Mouse (Mus musculus) liver, embryonic 14.5 days (tissue): ENCODE results near the gene Atp6v1b1. TPM values are rescaled to one million over a fixed set of nuclear protein-coding genes. Genes with fewer than 3 reads are reported as not detected.

Experiments
- ATAC-seq: fragments of 200-750 bp; cut with Nextera tagmentation; 2 replicates; pipeline ENCODE4 v1.8.0; 2017; ENCODE audit warnings: moderate number of reproducible peaks, mild to moderate bottlenecking, moderate library complexity; ENCODE audit not compliant: insufficient read depth
- DNase-seq, 3 experiments: peaks; one replicate each; pipeline ENCODE4 v3.0.0-alpha.2; 2012 to 2013; ENCODE audit warnings: low read depth in 3 of 3, low spot score in 3 of 3
- H3K27ac ChIP-seq: fragments of 300-500 bp; sonication (generic); 2 replicates; pipeline ENCODE4 v1.5.1; 2014; ENCODE audit warnings: moderate library complexity, mild to moderate bottlenecking, control low read depth, inconsistent platforms
- H3K27me3 ChIP-seq: fragments of 300-500 bp; sonication (generic); 2 replicates; pipeline ENCODE4 v1.6.1; 2014; ENCODE audit warnings: mild to moderate bottlenecking, low read length, moderate library complexity; ENCODE audit not compliant: control insufficient read depth, insufficient read depth
- H3K36me3 ChIP-seq: fragments of 300-500 bp; sonication (generic); replicated peaks from 2 replicates; pipeline ENCODE4 v1.6.1; 2014; ENCODE audit warnings: low read depth; ENCODE audit not compliant: control insufficient read depth, insufficient read depth
- H3K4me1 ChIP-seq, 2 experiments: fragments of 200-500 bp in 1 of 2; fragments of 300-500 bp in 1 of 2; sonication (generic) in 1 of 2; replicated peaks; 2 replicates each; pipeline ENCODE4 v1.6.1; 2012 to 2014; ENCODE audit warnings: antibody characterized with exemption in 1 of 2, inconsistent platforms in 1 of 2, low read length in 1 of 2; ENCODE audit not compliant: control insufficient read depth in 2 of 2, insufficient read depth in 2 of 2
- H3K4me2 ChIP-seq: fragments of 300-500 bp; sonication (generic); 2 replicates; pipeline ENCODE4 v1.6.1; 2014; ENCODE audit warnings: low read depth, mild to moderate bottlenecking, control low read depth, moderate library complexity
- H3K4me3 ChIP-seq, 2 experiments: fragments of 200-500 bp in 1 of 2; fragments of 300-500 bp in 1 of 2; sonication (generic) in 1 of 2; 2 replicates each; pipeline ENCODE4 v1.5.1; 2012 to 2014; ENCODE audit warnings: low read depth in 2 of 2, low read length in 2 of 2, mild to moderate bottlenecking in 2 of 2, control low read depth in 1 of 2, inconsistent platforms in 1 of 2, moderate library complexity in 1 of 2; ENCODE audit not compliant: insufficient read depth in 1 of 2
- H3K9ac ChIP-seq: fragments of 300-500 bp; sonication (generic); replicated peaks from 2 replicates; pipeline ENCODE4 v1.6.1; 2014; ENCODE audit warnings: mild to moderate bottlenecking, control low read depth, moderate library complexity
- H3K9me3 ChIP-seq: fragments of 300-500 bp; sonication (generic); 2 replicates; pipeline ENCODE4 v1.6.1; 2016; ENCODE audit warnings: low read length, mixed read lengths; ENCODE audit not compliant: control insufficient read depth
- CTCF ChIP-seq: IDR thresholded peaks from 2 replicates; pipeline ENCODE4 v1.5.1; 2016; ENCODE audit warnings: antibody characterized with exemption, low read depth, control low read depth
- EP300 ChIP-seq: IDR thresholded peaks from 2 replicates; pipeline ENCODE4 v1.6.1; 2016; ENCODE audit warnings: antibody characterized with exemption, low read depth
- WGBS: fragments of 180-500 bp; shearing (Covaris S2); extraction: QIAGEN DNeasy Blood & Tissue Kit; methylation state at CpG from one replicate; pipeline ENCODE4 v1.1.7; 2014; ENCODE audit not compliant: insufficient replicate concordance; 5-methylcytosine and 5-hydroxymethylcytosine counted together
- polyA plus RNA-seq, 2 experiments: library from polyadenylated mRNA; depleted of rRNA in 1 of 2; stranded (reverse) in 1 of 2; unstranded in 1 of 2; fragments of >200 nt; fragmentation: Nextera tagmentation in 1 of 2; extraction: Ambion mirVana in 1 of 2; gene quantifications; 2 replicates each; pipeline versions ENCODE4 v1.2.1 to v1.2.3; 2012 to 2014

The Atp6v1b1 gene
- polyA plus RNA-seq, 2 experiments, result 0.02 TPM; not detected in 1

GRCm38 (mm10) chr6:83774781-83775563 lies 32.2 kb downstream of the Atp6v1b1 start:
- DNase-seq (peak in 1 of 3 experiments; percentile 20), ATAC-seq (peak; percentile 54)
- peak overlapping the region; percentile 68 to 78 for H3K4me3 ChIP-seq
- WGBS, result 1% methylated on average over 14 of the region's 14 CpGs
- peak overlapping the region; percentile 78 for H3K27ac ChIP-seq
- no peaks in the 10 kb centered on the region; the same call in 1 of the 2 replicates for H3K36me3 ChIP-seq
- H3K9me3 ChIP-seq, result no peaks in the 10 kb centered on the region
- TF ChIP-seq EP300, result no peak
- TF ChIP-seq CTCF, result no peak
- H3K9ac ChIP-seq, result peak overlapping the region; percentile 85
- peak overlapping the region; percentile 73 for H3K4me2 ChIP-seq
- no peaks in the 10 kb centered on the region for H3K27me3 ChIP-seq
- peaks cover 0 to 8% of the 10 kb centered on the region in 2 experiments; a peak in 2 of 4 replicates for H3K4me1 ChIP-seq

GRCm38 (mm10) chr6:83775638-83776293 lies 33.0 kb downstream of the Atp6v1b1 start, which contains the start of gene Tex261:
Gene Tex261, minus strand, starts transcription at chr6:83775813.
- DNase-seq (peak; percentile 66 to 77 (median 68)), ATAC-seq (peak; percentile 92)

GRCm38 (mm10) chr6:83778306-83778705 lies 35.5 kb downstream of the Atp6v1b1 start:
- Histone ChIP-seq H3K9me3 (no peaks in the 10 kb centered on the region), H3K4me1 (peaks cover 0 to 8% of the 10 kb centered on the region in 2 experiments; a peak in 2 of 4 replicates), H3K36me3 (no peaks in the 10 kb centered on the region; the same call in 1 of the 2 replicates), H3K4me2 (no peak overlapping the region), H3K9ac (no peak overlapping the region), H3K4me3 (no peak overlapping the region), H3K27ac (no peak overlapping the region), H3K27me3 (no peaks in the 10 kb centered on the region)
- no peak for TF ChIP-seq CTCF
- no peak for TF ChIP-seq EP300
- DNase-seq, result no peak
- no peak for ATAC-seq
- 79% methylated on average over 7 of the region's 7 CpGs for WGBS

More at GRCm38 (mm10) chr6:83775638-83776293, 33.0 kb downstream of the Atp6v1b1 start, which contains the start of gene Tex261:
- peak within 1 kb of the TSS; percentile 73 for H3K4me2 ChIP-seq
- H3K27ac ChIP-seq, result peak within 1 kb of the TSS; percentile 78
- no peaks in the 10 kb centered on the region for H3K9me3 ChIP-seq
- H3K36me3 ChIP-seq, result no peaks in the 10 kb centered on the region; the same call in 1 of the 2 replicates
- peak within 1 kb of the TSS; percentile 85 for H3K9ac ChIP-seq
- no peaks in the 10 kb centered on the region for H3K27me3 ChIP-seq
- H3K4me3 ChIP-seq, result peak within 1 kb of the TSS; percentile 68 to 78
- H3K4me1 ChIP-seq, result peaks cover 0 to 8% of the 10 kb centered on the region in 2 experiments; a peak in 2 of 4 replicates
- WGBS, result under 1% methylated on average over 45 of the region's 45 CpGs
- TF ChIP-seq EP300 (no peak), CTCF (peak; percentile 85)

- DNase-seq, result peak in 2 of 3 experiments; percentile 37 to 41
- H3K9ac ChIP-seq, result no peak overlapping the region
- TF ChIP-seq EP300 (no peak), CTCF (peak; percentile 90)
Measured at GRCm38 (mm10) chr6:83779026-83779425, 36.2 kb downstream of the Atp6v1b1 start.

GRCm38 (mm10) chr6:83786426-83786825 lies 43.6 kb downstream of the Atp6v1b1 start:
- Histone ChIP-seq H3K9me3 (no peaks in the 10 kb centered on the region), H3K9ac (no peak overlapping the region), H3K4me3 (no peak overlapping the region), H3K36me3 (no peaks in the 10 kb centered on the region), H3K4me2 (no peak overlapping the region), H3K27me3 (no peaks in the 10 kb centered on the region), H3K27ac (no peak overlapping the region), H3K4me1 (peaks cover 0 to 1% of the 10 kb centered on the region in 2 experiments; a peak in 1 of 4 replicates)
- 49% methylated on average over 3 of the region's 3 CpGs for WGBS
- TF ChIP-seq CTCF, result no peak
- TF ChIP-seq EP300, result no peak
- DNase-seq (no peak), ATAC-seq (no peak)

More at GRCm38 (mm10) chr6:83779026-83779425, 36.2 kb downstream of the Atp6v1b1 start:
- Histone ChIP-seq H3K4me3 (no peak overlapping the region), H3K4me1 (peaks cover 0 to 7% of the 10 kb centered on the region in 2 experiments; a peak in 2 of 4 replicates), H3K27ac (no peak overlapping the region), H3K4me2 (no peak overlapping the region), H3K36me3 (no peaks in the 10 kb centered on the region), H3K9me3 (no peaks in the 10 kb centered on the region), H3K27me3 (no peaks in the 10 kb centered on the region)
- WGBS, result 5% methylated on average over 5 of the region's 5 CpGs
- ATAC-seq, result no peak
